Mouse (Mus musculus) cortical plate, adult 2 months (tissue): Measurements from ENCODE around the gene Cotl1. TPM values are rescaled to one million over a fixed set of nuclear protein-coding genes. Genes with fewer than 3 reads are reported as not detected.
A peak's percentile ranks its signal among the peaks of the same experiment; 100 is the strongest.
"Not testable (repeated sequence)": the region's sequence is repeated elsewhere in the genome, so short reads cannot be mapped to it uniquely, and the experiment has no call there.

Source experiments
- H3K27ac ChIP-seq: fragments of 200-500 bp; 2 replicates; pipeline ENCODE4 v1.5.1; 2012; ENCODE audit warnings: low read length, control low read depth, inconsistent platforms; ENCODE audit not compliant: insufficient read depth
- H3K4me1 ChIP-seq: fragments of 200-500 bp; 2 replicates; pipeline ENCODE4 v1.6.1; 2011; ENCODE audit warnings: low read length; ENCODE audit not compliant: control insufficient read depth, insufficient read depth
- H3K4me3 ChIP-seq: fragments of 200-500 bp; 2 replicates; pipeline ENCODE4 v1.5.1; 2011; ENCODE audit warnings: mild to moderate bottlenecking, low read length, control low read depth; ENCODE audit not compliant: insufficient read depth
- CTCF ChIP-seq: fragments of 200-500 bp; IDR thresholded peaks from 2 replicates; pipeline ENCODE4 v1.5.1; 2011; ENCODE audit warnings: mild to moderate bottlenecking, control low read depth, low read length; ENCODE audit not compliant: insufficient read depth; ENCODE audit errors: extremely low read depth
- POLR2A ChIP-seq: fragments of 200-500 bp; IDR thresholded peaks from 2 replicates; pipeline ENCODE4 v1.6.1; 2011; ENCODE audit warnings: mild to moderate bottlenecking, low read length, control low read depth; ENCODE audit not compliant: insufficient read depth; ENCODE audit errors: extremely low read depth
- polyA plus RNA-seq: library from polyadenylated mRNA; depleted of rRNA; stranded (reverse); fragments of >200 nt; gene quantifications from 2 replicates; pipeline ENCODE4 v1.2.3, GENCODE M21; 2012

The Cotl1 gene
- polyA plus RNA-seq, 1 experiment: 80.4 TPM

GRCm38 (mm10) chr8:119862390-119862734 is 22.0 kb upstream of the Cotl1 start:
- peak overlapping the region; percentile 81 for H3K4me3 ChIP-seq
- H3K27ac ChIP-seq: no peak overlapping the region
- TF ChIP-seq POLR2A (no peak), CTCF (no peak)
- H3K4me1 ChIP-seq: peaks cover 2% of the 10 kb centered on the region; the same call in 1 of the 2 replicates

GRCm38 (mm10) chr8:119861706-119862389 is 21.5 kb upstream of the Cotl1 start, which contains the start of gene Klhl36:
TSS of gene Klhl36 (plus strand) at chr8:119862266.
- no peak within 1 kb of the TSS for H3K27ac ChIP-seq
- TF ChIP-seq CTCF (no peak), POLR2A (peak; percentile 65; the same call in 1 of the 2 replicates)
- H3K4me1 ChIP-seq: peaks cover 2% of the 10 kb centered on the region; the same call in 1 of the 2 replicates
- H3K4me3 ChIP-seq: peak within 1 kb of the TSS; percentile 81

- H3K4me1 ChIP-seq: peaks cover 2% of the 10 kb centered on the region; the same call in 1 of the 2 replicates
- TF ChIP-seq POLR2A (no peak), CTCF (no peak)
- no peak overlapping the region for H3K4me3 ChIP-seq
- no peak overlapping the region for H3K27ac ChIP-seq
These were observed 17.4 kb upstream of the Cotl1 start for GRCm38 (mm10) chr8:119857767-119858166.

- no peak for TF ChIP-seq POLR2A
- no peak for TF ChIP-seq CTCF
- Histone ChIP-seq H3K4me3 (no peak overlapping the region), H3K4me1 (no peaks in the 10 kb centered on the region), H3K27ac (no peak overlapping the region)
These were observed 15.3 kb upstream of the Cotl1 start for GRCm38 (mm10) chr8:119855656-119856055.

- TF ChIP-seq CTCF (no peak), POLR2A (no peak)
- Histone ChIP-seq H3K27ac (no peak overlapping the region), H3K4me1 (no peaks in the 10 kb centered on the region), H3K4me3 (no peak overlapping the region)
These were observed 13.7 kb upstream of the Cotl1 start for GRCm38 (mm10) chr8:119854035-119854434.

- no peak for TF ChIP-seq POLR2A
- Histone ChIP-seq H3K27ac (no peak overlapping the region), H3K4me1 (no peaks in the 10 kb centered on the region), H3K4me3 (no peak overlapping the region)
These were observed 13.2 kb upstream of the Cotl1 start for GRCm38 (mm10) chr8:119853521-119853920.

GRCm38 (mm10) chr8:119847232-119847922 is 7.0 kb upstream of the Cotl1 start:
- Histone ChIP-seq H3K4me3 (no peak overlapping the region), H3K4me1 (no peaks in the 10 kb centered on the region), H3K27ac (no peak overlapping the region)
- no peak for TF ChIP-seq POLR2A
- TF ChIP-seq CTCF: no peak

- H3K4me3 ChIP-seq, H3K27ac ChIP-seq, H3K4me1 ChIP-seq: not testable (repeated sequence)
These were observed 5.4 kb upstream of the Cotl1 start for GRCm38 (mm10) chr8:119845741-119846140.

- no peaks in the 10 kb centered on the region for H3K4me1 ChIP-seq
- no peak for TF ChIP-seq CTCF
- no peak for TF ChIP-seq POLR2A
- no peak overlapping the region for H3K4me3 ChIP-seq
- H3K27ac ChIP-seq: no peak overlapping the region
These were observed 4.2 kb upstream of the Cotl1 start for GRCm38 (mm10) chr8:119844577-119844976.

- Histone ChIP-seq H3K4me3 (no peak overlapping the region), H3K4me1 (peaks cover 3% of the 10 kb centered on the region; the same call in 1 of the 2 replicates), H3K27ac (no peak overlapping the region)
- no peak for TF ChIP-seq POLR2A
- TF ChIP-seq CTCF: peak; percentile 81
These were observed 3.1 kb upstream of the Cotl1 start for GRCm38 (mm10) chr8:119843444-119843843.
